Mouse (Mus musculus) mouse trophoblast stem cell (cell line): ENCODE measurements around the gene Hsd17b6.
"Not testable (repeated sequence)": the region's sequence is repeated elsewhere in the genome, so short reads cannot be mapped to it uniquely, and the experiment has no call there.

Experiments used
- in situ Hi-C, 2 experiments: fragments of 300-500 bp; cut with MseI, MboI; formaldehyde crosslinking; loops; 2 replicates in 1 of 2; 3 replicates in 1 of 2; pipeline ENCODE4 v1.15.1; 2025

Hsd17b6 gene

DNA sequence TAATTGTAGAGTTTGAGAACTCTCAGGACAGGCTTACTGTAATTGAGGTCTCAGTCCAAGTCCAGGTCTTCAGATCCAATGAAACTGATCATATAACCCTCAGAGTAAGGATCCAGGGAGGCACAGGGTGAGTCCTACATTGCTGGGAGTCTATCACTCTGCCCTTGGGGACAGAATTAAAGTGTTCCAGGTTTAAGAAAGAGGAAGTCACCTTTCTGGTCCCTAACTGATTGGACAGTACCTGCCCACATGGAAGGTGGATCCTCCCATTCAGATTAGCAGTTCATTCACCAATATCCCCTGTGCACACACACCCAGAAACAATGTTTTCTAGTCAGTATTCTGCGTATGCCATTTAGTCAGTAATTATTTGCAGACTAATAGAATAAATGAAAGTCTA lies at the start of gene Hsd17b6:
Gene Hsd17b6 (minus strand): TSS at position 166 of the 400 bp plus-strand sequence.
- in situ Hi-C loops: loop anchor here (5.0 to 10.0 kb wide), 2 partner anchors 35 to 53 kb away; no protein-coding TSS in a partner anchor

GRCm38 (mm10) chr10:128053001-128053400 lies 45.6 kb upstream of the Hsd17b6 start:
- in situ Hi-C loops: no loop called here

DNA sequence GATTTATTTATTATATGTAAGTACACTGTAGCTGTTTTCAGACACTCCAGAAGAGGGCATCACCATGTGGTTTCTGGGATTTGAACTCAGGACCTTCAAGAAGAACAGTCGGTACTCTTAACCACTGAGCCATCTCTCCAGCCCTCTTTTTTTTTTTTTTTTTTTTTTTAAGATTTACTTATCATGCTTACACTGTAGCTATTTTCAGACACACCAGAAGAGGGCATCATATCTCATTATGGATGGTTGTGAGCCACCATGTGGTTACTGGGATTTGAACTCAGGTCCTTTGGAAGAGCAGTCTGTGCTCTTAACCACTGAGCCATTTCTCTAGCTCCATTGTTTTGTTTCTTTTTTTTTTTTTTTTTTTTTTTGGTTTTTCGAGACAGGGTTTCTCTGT lies 44.7 kb upstream of the Hsd17b6 start:
- in situ Hi-C loops: not testable (repeated sequence)

- in situ Hi-C loops: no loop called here
Measured at GRCm38 (mm10) chr10:128051589-128051988, 44.2 kb upstream of the Hsd17b6 start.

- in situ Hi-C loops: no loop called here
Measured at GRCm38 (mm10) chr10:128050355-128050754, 42.9 kb upstream of the Hsd17b6 start.

- in situ Hi-C loops: no loop called here
Measured at GRCm38 (mm10) chr10:128049741-128050140, 42.3 kb upstream of the Hsd17b6 start.

GRCm38 (mm10) chr10:128048157-128048556 lies 40.7 kb upstream of the Hsd17b6 start:
- in situ Hi-C loops: no loop called here

GRCm38 (mm10) chr10:128043041-128043835 lies 35.8 kb upstream of the Hsd17b6 start:
- in situ Hi-C loops: no loop called here

DNA sequence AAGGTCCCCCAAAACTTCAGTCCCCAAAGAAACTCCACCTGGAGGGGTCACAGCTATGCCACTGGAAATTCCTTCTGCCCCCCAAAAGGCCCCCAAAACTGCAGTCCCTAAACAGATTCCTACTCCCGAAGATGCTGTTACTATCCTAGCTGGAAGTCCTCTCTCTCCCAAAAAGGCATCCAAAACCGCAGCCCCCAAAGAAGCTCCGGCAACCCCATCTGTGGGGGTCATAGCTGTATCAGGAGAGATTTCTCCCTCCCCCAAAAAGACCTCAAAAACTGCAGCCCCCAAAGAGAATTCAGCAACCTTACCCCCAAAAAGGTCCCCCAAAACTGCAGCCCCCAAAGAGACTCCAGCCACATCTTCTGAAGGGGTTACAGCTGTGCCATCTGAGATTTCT lies 35.1 kb upstream of the Hsd17b6 start:
- in situ Hi-C loops: no loop called here

DNA sequence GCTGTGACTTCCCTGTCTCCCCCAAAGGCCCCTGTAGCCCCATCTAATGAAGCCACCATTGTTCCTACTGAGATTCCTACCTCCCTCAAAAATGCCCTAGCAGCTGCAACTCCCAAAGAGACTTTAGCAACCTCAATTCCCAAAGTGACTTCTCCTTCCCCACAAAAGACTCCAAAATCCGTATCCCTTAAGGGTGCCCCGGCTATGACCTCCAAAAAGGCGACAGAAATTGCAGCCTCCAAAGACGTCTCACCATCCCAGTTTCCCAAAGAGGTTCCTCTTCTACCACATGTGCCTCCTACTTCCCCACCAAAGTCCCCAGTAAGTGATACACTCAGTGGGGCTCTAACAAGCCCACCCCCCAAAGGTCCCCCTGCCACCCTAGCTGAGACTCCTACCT lies 34.2 kb upstream of the Hsd17b6 start:
- in situ Hi-C loops: no loop called here

- in situ Hi-C loops: no loop called here
Measured at GRCm38 (mm10) chr10:128040293-128040692, 32.9 kb upstream of the Hsd17b6 start.

- in situ Hi-C loops: no loop called here
Measured at GRCm38 (mm10) chr10:128039858-128040257, 32.4 kb upstream of the Hsd17b6 start.

- in situ Hi-C loops: no loop called here
Measured at GRCm38 (mm10) chr10:128039167-128039566, 31.8 kb upstream of the Hsd17b6 start.

DNA sequence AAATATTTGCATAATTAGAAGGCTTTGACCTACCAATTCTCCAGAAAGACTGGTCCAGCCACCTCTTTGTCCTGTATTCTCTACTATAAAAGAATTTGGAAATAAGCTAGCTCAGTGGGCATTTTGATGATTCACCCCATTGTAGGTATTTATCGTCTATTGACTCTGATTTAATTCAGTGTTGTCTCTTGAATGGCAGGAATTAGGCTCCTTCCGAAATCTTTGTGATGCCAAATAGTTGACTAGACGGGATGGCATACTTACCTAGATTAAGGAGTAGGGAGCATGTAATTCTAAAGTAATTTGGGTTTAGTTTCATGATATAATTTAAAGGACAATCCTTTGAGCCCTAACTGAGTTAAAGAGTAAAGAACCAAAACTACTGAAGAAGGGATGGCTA lies 30.5 kb upstream of the Hsd17b6 start:
- in situ Hi-C loops: no loop called here

DNA sequence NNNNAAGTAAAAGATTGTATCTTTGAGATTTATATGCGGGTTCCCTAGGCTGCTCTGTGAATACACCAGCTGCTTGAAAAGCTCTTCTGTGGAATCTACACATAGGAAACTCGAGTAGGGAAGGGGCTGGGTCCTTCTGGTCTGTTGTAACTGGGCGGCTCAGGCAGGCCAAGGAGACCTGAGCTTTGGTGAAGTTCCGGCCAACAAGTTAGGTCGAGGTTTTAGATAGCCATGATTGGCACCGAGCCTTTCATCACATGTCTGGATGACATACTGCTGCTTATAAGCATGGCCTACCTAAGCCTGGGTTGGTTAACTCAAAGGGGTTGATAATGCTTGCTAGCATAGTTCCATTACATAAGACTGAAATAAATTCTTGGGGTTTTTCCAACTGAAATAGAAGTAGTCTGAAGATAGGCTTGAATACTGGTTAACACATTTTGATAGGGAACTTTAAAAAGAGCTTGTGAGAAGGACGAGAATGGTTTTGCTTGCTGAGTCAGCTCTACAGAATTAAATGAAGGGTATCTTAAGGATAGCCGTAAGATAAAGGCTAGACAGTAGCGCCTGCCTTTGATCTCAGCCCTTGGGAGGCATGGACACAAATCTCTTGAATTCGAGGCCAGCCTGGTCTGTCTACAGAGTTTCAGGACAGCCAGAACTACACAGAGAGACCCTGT lies 29.5 kb upstream of the Hsd17b6 start:
- in situ Hi-C loops: no loop called here

GRCm38 (mm10) chr10:128030860-128031259 lies 23.4 kb upstream of the Hsd17b6 start:
- in situ Hi-C loops: no loop called here

GRCm38 (mm10) chr10:128029931-128030330 lies 22.5 kb upstream of the Hsd17b6 start:
- in situ Hi-C loops: no loop called here

- in situ Hi-C loops: no loop called here
Measured at GRCm38 (mm10) chr10:128023496-128023895, 16.1 kb upstream of the Hsd17b6 start.

DNA sequence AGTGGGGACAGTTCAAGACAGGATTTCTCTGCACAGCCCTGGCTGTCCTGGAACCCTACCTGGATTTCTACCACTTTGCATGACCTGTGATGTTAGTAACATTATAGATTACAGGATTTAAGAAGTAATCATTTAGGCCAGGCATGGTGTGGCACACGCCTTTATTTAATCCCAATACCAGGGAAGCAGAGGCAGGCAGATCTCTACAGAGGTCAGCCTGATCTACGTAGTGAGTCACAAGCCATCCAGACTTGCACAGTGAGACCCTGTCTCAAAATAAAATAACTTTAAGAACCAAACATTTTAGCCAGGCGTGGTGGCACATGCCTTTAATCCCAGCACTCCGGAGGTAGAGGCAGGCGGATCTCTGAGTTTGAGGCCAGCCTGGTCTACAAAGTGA lies 14.8 kb upstream of the Hsd17b6 start:
- in situ Hi-C loops: no loop called here

DNA sequence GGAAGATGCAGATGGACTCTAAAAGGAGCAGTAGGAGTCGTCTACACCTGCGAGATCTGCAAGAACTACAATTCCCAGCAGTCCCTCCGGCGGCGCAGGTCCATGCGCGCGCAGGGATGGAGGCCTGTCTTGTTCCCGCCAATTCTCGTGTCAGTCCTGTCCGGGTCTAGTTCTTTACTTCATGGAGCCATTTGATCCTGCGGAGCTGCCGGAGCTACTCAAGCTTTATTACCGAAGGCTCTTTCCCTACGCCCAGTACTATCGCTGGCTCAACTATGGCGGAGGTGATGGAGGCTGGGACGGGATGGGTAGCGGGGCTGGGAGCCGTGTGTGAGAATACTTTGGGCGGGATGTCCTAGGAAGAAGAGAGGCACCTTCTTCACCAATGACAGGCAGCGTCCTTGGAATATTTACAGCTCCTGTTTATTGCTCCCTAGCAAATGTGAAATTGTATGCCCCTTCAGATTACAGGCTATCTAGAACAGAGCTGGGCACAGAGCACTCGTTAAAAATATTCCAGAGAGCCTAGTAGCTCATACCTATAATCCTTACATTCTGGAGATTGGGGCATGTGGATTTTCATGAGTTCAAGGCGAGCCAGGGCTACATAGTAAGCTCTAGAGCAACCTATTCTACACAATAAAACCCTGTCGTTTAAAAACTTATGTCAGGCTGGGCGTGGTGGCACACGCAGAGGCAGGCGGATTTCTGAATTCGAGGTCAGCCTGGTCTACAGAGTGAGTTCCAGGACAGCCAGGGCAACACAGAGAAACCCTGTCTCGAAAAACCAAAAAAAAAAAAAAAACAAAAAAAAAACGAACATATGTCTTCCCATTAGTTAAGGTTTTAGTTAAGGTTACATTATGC lies 7.9 kb upstream of the Hsd17b6 start, which contains the start of gene Prim1:
Gene Prim1 (plus strand): TSS at position 101 of the 867 bp plus-strand sequence.
- in situ Hi-C loops: no loop called here

- in situ Hi-C loops: loop anchor here (5.0 to 10.0 kb wide), 2 partner anchors 37 to 55 kb away; no protein-coding TSS in a partner anchor
Measured at GRCm38 (mm10) chr10:128009735-128010134, 2.3 kb upstream of the Hsd17b6 start.
